Mouse (Mus musculus) cortical plate, adult 2 months (tissue): Measurements from ENCODE around the gene Ankra2.

Experiments used
- CTCF ChIP-seq: fragments of 200-500 bp; IDR thresholded peaks from 2 replicates; pipeline ENCODE4 v1.5.1; 2011; ENCODE audit warnings: mild to moderate bottlenecking, control low read depth, low read length; ENCODE audit not compliant: insufficient read depth; ENCODE audit errors: extremely low read depth
- POLR2A ChIP-seq: fragments of 200-500 bp; IDR thresholded peaks from 2 replicates; pipeline ENCODE4 v1.6.1; 2011; ENCODE audit warnings: mild to moderate bottlenecking, low read length, control low read depth; ENCODE audit not compliant: insufficient read depth; ENCODE audit errors: extremely low read depth

DNA sequence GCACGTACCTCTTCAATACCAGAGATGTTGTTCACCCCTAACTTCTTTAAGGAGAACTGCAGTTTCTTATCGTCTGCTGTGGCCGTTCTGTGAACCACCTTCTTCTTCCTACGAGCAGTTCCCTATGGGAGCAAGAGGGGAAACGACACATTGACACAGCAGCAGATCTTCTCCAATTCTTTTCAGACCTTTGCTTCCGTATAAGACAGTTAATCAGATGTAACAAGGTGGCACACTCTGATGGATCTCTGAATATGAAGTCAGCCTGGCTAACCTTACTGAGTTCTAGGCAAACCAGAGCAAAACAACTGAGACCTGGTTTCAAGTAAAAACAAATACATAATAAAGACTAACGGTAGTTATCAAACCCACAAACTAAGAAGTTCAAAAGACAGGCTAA, 50.8 kb downstream of the Ankra2 start:
- no peak for TF ChIP-seq CTCF
- TF ChIP-seq POLR2A = no peak
